9 mouse cellular contexts compared by ENCODE assay signal in the genomic region with DNA sequence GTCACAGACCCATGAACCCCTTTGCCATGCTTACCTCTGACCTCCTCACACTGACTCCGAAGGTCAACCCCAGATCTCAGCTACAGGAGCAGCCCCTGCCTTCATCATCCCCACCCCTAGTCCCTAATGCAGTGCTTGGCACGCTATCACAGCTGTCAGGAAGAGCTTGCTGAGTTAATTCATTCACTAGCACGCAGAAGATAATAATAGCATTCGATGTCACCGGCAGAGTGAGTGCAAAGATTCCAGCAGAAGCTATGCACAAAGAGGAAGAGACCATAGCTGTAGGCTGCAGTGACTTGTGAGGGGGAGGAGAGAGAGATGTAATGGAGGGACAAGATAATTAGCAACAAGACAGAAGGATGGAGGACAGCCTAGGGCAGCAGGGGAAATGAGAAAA. TPM values are rescaled to one million over a fixed set of nuclear protein-coding genes. Genes with fewer than 3 reads are reported as not detected.
DNase-seq lines count a peak whose midpoint lies in the region; ATAC-seq lines count a peak whose summit lies in the region.
"Had no signal": no experiment of that assay in that cellular context is flagged by ENCODE, and none has a peak within 500 bp of the region (broad histone marks: within the 10 kb centered on the region; RNA-seq: fewer than 3 reads in every experiment).

No protein-coding gene starts in this region.

- DNase-seq in left cerebral cortex, postnatal 14 days (ENCODE audit: low spot score in 2 of 2) = peak; percentile 42 to 72
- DNase-seq in left cerebral cortex, postnatal 10 days (ENCODE audit: extremely low spot score in 1 of 2, low spot score in 2 of 2) = no peak
- DNase-seq in heart, embryonic 10.5 days (ENCODE audit: low spot score) = no peak
- no peak for DNase-seq in cerebellum, postnatal 14 days
- no peak for DNase-seq in gastrocnemius, postnatal 14 days
- DNase-seq in B cell, adult 2 months = no peak

- H3K4me2 ChIP-seq in embryonic facial prominence, embryonic 15.5 days (replicated peaks) = no peak overlapping the region
- no peak overlapping the region for H3K4me2 ChIP-seq in midbrain, embryonic 15.5 days

- intact Hi-C loops in left cerebral cortex, postnatal 14 days (cut with DNase I) = no loop called here
- intact Hi-C loops in left cerebral cortex, postnatal 10 days (cut with DNase I) = no loop called here
- intact Hi-C loops in gastrocnemius, postnatal 14 days (cut with DNase I; ENCODE audit: low total_unique reads) = no loop called here

- WGBS in embryonic facial prominence, embryonic 15.5 days = 28% methylated on average over 5 of the region's 5 CpGs
- WGBS in heart, embryonic 10.5 days = 22% methylated on average over 5 of the region's 5 CpGs
- 41% methylated on average over 5 of the region's 5 CpGs for WGBS in midbrain, embryonic 15.5 days

- H3K36me3 ChIP-seq in embryonic facial prominence, embryonic 15.5 days = no peaks in the 10 kb centered on the region
- no peaks in the 10 kb centered on the region for H3K36me3 ChIP-seq in heart, embryonic 10.5 days
- no peaks in the 10 kb centered on the region for H3K36me3 ChIP-seq in midbrain, embryonic 15.5 days (replicated peaks)

- no peak for ATAC-seq in embryonic facial prominence, embryonic 15.5 days (ENCODE audit: insufficient number of reproducible peaks, low FRiP score, low TSS enrichment, low read depth)
- ATAC-seq in midbrain, embryonic 15.5 days (replicated peaks) = peak; percentile 61

- peaks cover 32% of the 10 kb centered on the region for H3K4me1 ChIP-seq in embryonic facial prominence, embryonic 15.5 days
- H3K4me1 ChIP-seq in heart, embryonic 10.5 days = peaks cover 42% of the 10 kb centered on the region
- H3K4me1 ChIP-seq in midbrain, embryonic 15.5 days = peaks cover 12% of the 10 kb centered on the region; the same call in 1 of the 2 replicates

- no peak overlapping the region for H3K9ac ChIP-seq in embryonic facial prominence, embryonic 15.5 days
- H3K9ac ChIP-seq in midbrain, embryonic 15.5 days = no peak overlapping the region

- H3K4me3 ChIP-seq in embryonic facial prominence, embryonic 15.5 days (replicated peaks) = no peak overlapping the region
- H3K4me3 ChIP-seq in heart, embryonic 10.5 days = 0 out of 2 replicates have a peak overlapping the region, but pooled peaks have one; percentile 19
- no peak overlapping the region for H3K4me3 ChIP-seq in midbrain, embryonic 15.5 days

- no peaks in the 10 kb centered on the region for H3K27me3 ChIP-seq in embryonic facial prominence, embryonic 15.5 days
- H3K27me3 ChIP-seq in heart, embryonic 10.5 days (ENCODE audit: insufficient read depth, poor library complexity, severe bottlenecking) = no peaks in the 10 kb centered on the region
- H3K27me3 ChIP-seq in midbrain, embryonic 15.5 days (replicated peaks) = no peaks in the 10 kb centered on the region

- no peaks in the 10 kb centered on the region for H3K9me3 ChIP-seq in embryonic facial prominence, embryonic 15.5 days (replicated peaks)
- no peaks in the 10 kb centered on the region for H3K9me3 ChIP-seq in heart, embryonic 10.5 days
- no peaks in the 10 kb centered on the region for H3K9me3 ChIP-seq in midbrain, embryonic 15.5 days

- H3K27ac ChIP-seq in embryonic facial prominence, embryonic 15.5 days (replicated peaks) = peak overlapping the region; percentile 92
- peak overlapping the region; percentile 84 for H3K27ac ChIP-seq in heart, embryonic 10.5 days
- H3K27ac ChIP-seq in midbrain, embryonic 15.5 days = no peak overlapping the region

RNA-seq across cellular contexts. Expression of a gene that starts 47.2 kb away (rescaled TPM):
- 10 to 100 TPM; 31.0 to 35.7 TPM for total RNA-seq in left cerebral cortex, postnatal 14 days (2021)
- 10 to 100 TPM; 24.2 to 29.0 TPM for total RNA-seq in left cerebral cortex, postnatal 10 days (2021)
- polyA plus RNA-seq in embryonic facial prominence, embryonic 15.5 days (2015; fragmentation: Nextera tagmentation; extraction: Ambion mirVana) = 16.6 TPM in 2 replicates
- 31.3 and 46.9 TPM in 2 replicates for polyA plus RNA-seq in heart, embryonic 10.5 days (2016; fragmentation: Nextera tagmentation; extraction: Ambion mirVana)
- 15.6 and 17.3 TPM in 2 replicates for polyA plus RNA-seq in midbrain, embryonic 15.5 days (2015; fragmentation: Nextera tagmentation; extraction: Ambion mirVana)
- 100 to 1,000 TPM; 125 to 230 TPM for total RNA-seq in gastrocnemius, postnatal 14 days (2021)
- total RNA-seq: megakaryocyte, adult 5-6 weeks had no signal

Comparison
In these comparisons a context has a peak if more than half of its experiments do, and no peak if none do; other contexts are left out.
1. DNase-seq: peak in left cerebral cortex, postnatal 14 days (2 of 2); none in left cerebral cortex, postnatal 10 days (0 of 2), heart, embryonic 10.5 days (single experiment), cerebellum, postnatal 14 days (0 of 2), gastrocnemius, postnatal 14 days (single experiment) and B cell, adult 2 months (0 of 2).